Mouse (Mus musculus): ENCODE data around the gene Slc16a6.

- no peak for TF ChIP-seq POLR2A (IDR thresholded peaks at IDR 0.05; ENCODE audit: insufficient read length, low read depth)
- TF ChIP-seq MAX (IDR thresholded peaks at IDR 0.05; ENCODE audit: low read depth): no peak
- no peak for TF ChIP-seq E2F4 (IDR thresholded peaks at IDR 0.05; ENCODE audit: insufficient read depth)
- no peak for TF ChIP-seq MYOG (IDR thresholded peaks at IDR 0.05; ENCODE audit: control insufficient read depth in 1 of 3, insufficient read depth in 1 of 3, insufficient read length in 2 of 3, low read depth in 2 of 3)
- TF ChIP-seq USF1 (IDR thresholded peaks at IDR 0.05; ENCODE audit: low read depth): no peak
- TF ChIP-seq TCF12 (IDR thresholded peaks at IDR 0.05; ENCODE audit: insufficient read depth, poor library complexity, severe bottlenecking): no peak
- no peak for TF ChIP-seq POLR2AphosphoS2 (IDR thresholded peaks at IDR 0.05; ENCODE audit: insufficient read length, low read depth)
- TF ChIP-seq MYOD1 (IDR thresholded peaks at IDR 0.05; ENCODE audit: control insufficient read depth in 1 of 3, insufficient read length in 2 of 3, low read depth in 2 of 3): no peak
- TF ChIP-seq SRF (IDR thresholded peaks at IDR 0.05; ENCODE audit: control insufficient read depth, insufficient read length, low read depth): no peak
- TF ChIP-seq CEBPB (IDR thresholded peaks at IDR 0.05; ENCODE audit: insufficient read depth, poor library complexity, severe bottlenecking): no peak
- TF ChIP-seq TCF3 (IDR thresholded peaks at IDR 0.05; ENCODE audit: insufficient read length, low read depth): no peak
These were observed 28.8 kb downstream of the Slc16a6 start for GRCm38 (mm10) chr11:109444600-109444999.

Data from myocyte (in vitro differentiated cells).